Mouse (Mus musculus): Measurements from ENCODE around the gene Tspan10.

DNA sequence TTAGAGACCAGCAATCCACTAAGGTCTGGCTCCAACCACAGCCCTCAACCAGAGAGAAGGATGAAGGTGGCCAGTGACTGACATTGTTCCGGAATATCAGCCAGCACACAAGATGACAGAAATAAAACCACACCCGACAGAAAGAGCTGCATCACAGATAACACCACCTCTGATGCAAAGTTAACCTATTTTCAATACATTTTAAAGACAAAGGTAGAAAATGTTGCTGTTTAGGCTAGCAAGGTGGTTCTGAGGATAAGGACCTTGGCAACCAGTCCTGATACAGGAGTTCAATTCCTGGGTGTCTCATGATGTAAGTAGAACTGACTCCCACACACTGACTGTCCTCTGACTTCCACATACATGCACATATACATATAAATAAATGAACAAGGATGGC lies 43.1 kb upstream of the Tspan10 start:
- TF ChIP-seq CTCF (IDR thresholded peaks at IDR 0.05; ENCODE audit: low read depth), result no peak
- no peak for TF ChIP-seq EP300 (optimal IDR thresholded peaks at IDR 0.05)

Data from stomach, postnatal 0 days (tissue).